Mouse (Mus musculus): ENCODE data around the gene Gm18336. TPM values are rescaled to one million over a fixed set of nuclear protein-coding genes. Genes with fewer than 3 reads are reported as not detected.

The Gm18336 gene
- polyA plus RNA-seq, 1 experiment: not detected

Other genes starting within 250 kb of the Gm18336 start
- 1.3 TPM in 1 of 2 replicates, not detected in the other for gene Xlr5b, start 249.9 kb downstream of the Gm18336 start, polyA plus RNA-seq (2012; ENCODE audit: insufficient read depth, insufficient read length, missing spikeins)
- 0.55 TPM in 1 of 2 replicates, not detected in the other for gene DXBay18, start 249.3 kb downstream of the Gm18336 start, polyA plus RNA-seq (2012; ENCODE audit: insufficient read depth, insufficient read length, missing spikeins)
- not detected in 2 replicates for gene Spin2d, start 221.7 kb downstream of the Gm18336 start, polyA plus RNA-seq (2012; ENCODE audit: insufficient read depth, insufficient read length, missing spikeins)
- 4.6 and 10.4 TPM in 2 replicates for gene Xlr3b, start 206.5 kb downstream of the Gm18336 start, polyA plus RNA-seq (2012; ENCODE audit: insufficient read depth, insufficient read length, missing spikeins)
- gene Xlr4b, start 184.4 kb downstream of the Gm18336 start, polyA plus RNA-seq (2012; ENCODE audit: insufficient read depth, insufficient read length, missing spikeins): 3.8 TPM in 1 of 2 replicates, not detected in the other
- gene F8a, start 170.4 kb downstream of the Gm18336 start, polyA plus RNA-seq (2012; ENCODE audit: insufficient read depth, insufficient read length, missing spikeins): 4.4 and 5.8 TPM in 2 replicates
- not detected in 2 replicates for gene Xlr4c, start 155.6 kb downstream of the Gm18336 start, polyA plus RNA-seq (2012; ENCODE audit: insufficient read depth, insufficient read length, missing spikeins)
- 1.9 TPM in 1 of 2 replicates, not detected in the other for gene Xlr3c, start 133.3 kb downstream of the Gm18336 start, polyA plus RNA-seq (2012; ENCODE audit: insufficient read depth, insufficient read length, missing spikeins)
- gene Xlr5a, start 105.8 kb downstream of the Gm18336 start, polyA plus RNA-seq (2012; ENCODE audit: insufficient read depth, insufficient read length, missing spikeins): not detected in 2 replicates
- gene Xlr5c, start 105.8 kb downstream of the Gm18336 start, polyA plus RNA-seq (2012; ENCODE audit: insufficient read depth, insufficient read length, missing spikeins): not detected in 2 replicates
- not detected in 2 replicates for gene Gm45015, start 61.9 kb downstream of the Gm18336 start, polyA plus RNA-seq (2012; ENCODE audit: insufficient read depth, insufficient read length, missing spikeins)
- gene Zfp275, start 56.1 kb downstream of the Gm18336 start, polyA plus RNA-seq (2012; ENCODE audit: insufficient read depth, insufficient read length, missing spikeins): 2.4 and 2.8 TPM in 2 replicates
- not detected in 2 replicates for gene Zfp92, start 12.4 kb upstream of the Gm18336 start, polyA plus RNA-seq (2012; ENCODE audit: insufficient read depth, insufficient read length, missing spikeins)
- gene Trex2, start 36.6 kb upstream of the Gm18336 start, polyA plus RNA-seq (2012; ENCODE audit: insufficient read depth, insufficient read length, missing spikeins): not detected in 2 replicates
- 9.6 and 14.9 TPM in 2 replicates for gene Haus7, start 60.3 kb upstream of the Gm18336 start, polyA plus RNA-seq (2012; ENCODE audit: insufficient read depth, insufficient read length, missing spikeins)
- 67.1 and 108 TPM in 2 replicates for gene Bgn, start 84.9 kb upstream of the Gm18336 start, polyA plus RNA-seq (2012; ENCODE audit: insufficient read depth, insufficient read length, missing spikeins)
- not detected in 2 replicates for gene Atp2b3, start 104.3 kb upstream of the Gm18336 start, polyA plus RNA-seq (2012; ENCODE audit: insufficient read depth, insufficient read length, missing spikeins)
- not detected in 2 replicates for gene Dusp9, start 240.7 kb upstream of the Gm18336 start, polyA plus RNA-seq (2012; ENCODE audit: insufficient read depth, insufficient read length, missing spikeins)

Measured in brown adipose tissue, adult 24 weeks (tissue).